Mouse (Mus musculus): ENCODE results near the gene Acvr1b. TPM values are rescaled to one million over a fixed set of nuclear protein-coding genes. Genes with fewer than 3 reads are reported as not detected.

Gene Acvr1b
- polyA plus RNA-seq (2016; fragmentation: Nextera tagmentation; extraction: Ambion mirVana): 5.4 and 7.0 TPM in 2 replicates

- Histone ChIP-seq H3K9me3 (replicated peaks) (no peaks in the 10 kb centered on the region), H3K4me3 (peak within 1 kb of the TSS; percentile 84), H3K27ac (replicated peaks) (peak within 1 kb of the TSS; percentile 97), H3K36me3 (no peaks in the 10 kb centered on the region), H3K4me1 (peaks cover 51% of the 10 kb centered on the region), H3K27me3 (ENCODE audit: low read depth, poor library complexity, severe bottlenecking) (peaks cover 18% of the 10 kb centered on the region)
- WGBS: under 1% methylated on average over 62 of the region's 87 CpGs
- DNase-seq (ENCODE audit: low spot score): peak; percentile 89
These were observed at the start of gene Acvr1b for GRCm38 (mm10) chr15:101173421-101174211. TSS of gene Acvr1b (plus strand) at chr15:101174067.

GRCm38 (mm10) chr15:101125561-101125960 lies 48.3 kb upstream of the Acvr1b start:
- no peaks in the 10 kb centered on the region; the same call in 1 of the 2 replicates for H3K9me3 ChIP-seq (replicated peaks)
- no peak overlapping the region for H3K4me3 ChIP-seq
- H3K27me3 ChIP-seq (ENCODE audit: low read depth, poor library complexity, severe bottlenecking): peaks cover 55% of the 10 kb centered on the region
- no peak for DNase-seq (ENCODE audit: low spot score)
- H3K36me3 ChIP-seq: no peaks in the 10 kb centered on the region
- 92% methylated on average over 6 of the region's 6 CpGs for WGBS
- no peak overlapping the region for H3K27ac ChIP-seq (replicated peaks)
- peaks cover 35% of the 10 kb centered on the region for H3K4me1 ChIP-seq

GRCm38 (mm10) chr15:101126876-101127544 lies 46.9 kb upstream of the Acvr1b start:
- Histone ChIP-seq H3K27ac (replicated peaks) (no peak overlapping the region), H3K4me3 (no peak overlapping the region), H3K4me1 (peaks cover 40% of the 10 kb centered on the region), H3K36me3 (no peaks in the 10 kb centered on the region), H3K27me3 (ENCODE audit: low read depth, poor library complexity, severe bottlenecking) (peaks cover 69% of the 10 kb centered on the region), H3K9me3 (replicated peaks) (no peaks in the 10 kb centered on the region; the same call in 1 of the 2 replicates)
- no peak for DNase-seq (ENCODE audit: low spot score)
- 73% methylated on average over 12 of the region's 12 CpGs for WGBS

- DNase-seq (ENCODE audit: low spot score): peak; percentile 48
- Histone ChIP-seq H3K36me3 (no peaks in the 10 kb centered on the region), H3K27me3 (ENCODE audit: low read depth, poor library complexity, severe bottlenecking) (peaks cover 83% of the 10 kb centered on the region), H3K4me1 (peaks cover 35% of the 10 kb centered on the region), H3K27ac (replicated peaks) (peak within 1 kb of the TSS; percentile 46; the same call in 1 of the 2 replicates), H3K9me3 (replicated peaks) (no peaks in the 10 kb centered on the region; the same call in 1 of the 2 replicates), H3K4me3 (peak within 1 kb of the TSS; percentile 50)
- WGBS: 4% methylated on average over 46 of the region's 46 CpGs
These were observed 45.4 kb upstream of the Acvr1b start, which contains the start of gene Acvrl1 for GRCm38 (mm10) chr15:101128181-101129089. TSS of gene Acvrl1 (plus strand) at chr15:101128522.

GRCm38 (mm10) chr15:101129412-101129811 lies 44.5 kb upstream of the Acvr1b start:
- Histone ChIP-seq H3K27me3 (ENCODE audit: low read depth, poor library complexity, severe bottlenecking) (peaks cover 90% of the 10 kb centered on the region), H3K4me1 (peaks cover 45% of the 10 kb centered on the region), H3K9me3 (replicated peaks) (no peaks in the 10 kb centered on the region; the same call in 1 of the 2 replicates), H3K4me3 (peak overlapping the region; percentile 50; the same call in 1 of the 2 replicates), H3K36me3 (no peaks in the 10 kb centered on the region), H3K27ac (replicated peaks) (no peak overlapping the region)
- no peak for DNase-seq (ENCODE audit: low spot score)
- 23% methylated on average over 5 of the region's 5 CpGs for WGBS

GRCm38 (mm10) chr15:101131498-101131897 lies 42.4 kb upstream of the Acvr1b start:
- peaks cover 58% of the 10 kb centered on the region for H3K4me1 ChIP-seq
- no peak overlapping the region for H3K4me3 ChIP-seq
- DNase-seq (ENCODE audit: low spot score): no peak
- H3K27me3 ChIP-seq (ENCODE audit: low read depth, poor library complexity, severe bottlenecking): peaks cover 95% of the 10 kb centered on the region
- no peaks in the 10 kb centered on the region for H3K36me3 ChIP-seq
- H3K27ac ChIP-seq (replicated peaks): no peak overlapping the region
- no peaks in the 10 kb centered on the region for H3K9me3 ChIP-seq (replicated peaks)
- WGBS: 39% methylated on average over 11 of the region's 11 CpGs

GRCm38 (mm10) chr15:101132041-101132440 lies 41.8 kb upstream of the Acvr1b start:
- no peaks in the 10 kb centered on the region for H3K36me3 ChIP-seq
- DNase-seq (ENCODE audit: low spot score): no peak
- H3K4me3 ChIP-seq: no peak overlapping the region
- no peak overlapping the region for H3K27ac ChIP-seq (replicated peaks)
- peaks cover 90% of the 10 kb centered on the region for H3K27me3 ChIP-seq (ENCODE audit: low read depth, poor library complexity, severe bottlenecking)
- H3K4me1 ChIP-seq: peaks cover 56% of the 10 kb centered on the region
- H3K9me3 ChIP-seq (replicated peaks): no peaks in the 10 kb centered on the region
- WGBS: 77% methylated on average over 6 of the region's 6 CpGs

GRCm38 (mm10) chr15:101132761-101133160 lies 41.1 kb upstream of the Acvr1b start:
- Histone ChIP-seq H3K36me3 (no peaks in the 10 kb centered on the region), H3K27me3 (ENCODE audit: low read depth, poor library complexity, severe bottlenecking) (peaks cover 90% of the 10 kb centered on the region), H3K27ac (replicated peaks) (peak overlapping the region; percentile 35; the same call in 1 of the 2 replicates), H3K4me3 (no peak overlapping the region), H3K4me1 (peaks cover 49% of the 10 kb centered on the region), H3K9me3 (replicated peaks) (no peaks in the 10 kb centered on the region)
- 81% methylated on average over 6 of the region's 6 CpGs for WGBS
- no peak for DNase-seq (ENCODE audit: low spot score)

GRCm38 (mm10) chr15:101133993-101134704 lies 39.7 kb upstream of the Acvr1b start:
- Histone ChIP-seq H3K36me3 (no peaks in the 10 kb centered on the region), H3K4me3 (peak overlapping the region; percentile 23), H3K27me3 (ENCODE audit: low read depth, poor library complexity, severe bottlenecking) (peaks cover 86% of the 10 kb centered on the region), H3K27ac (replicated peaks) (peak overlapping the region; percentile 61), H3K9me3 (replicated peaks) (no peaks in the 10 kb centered on the region), H3K4me1 (peaks cover 38% of the 10 kb centered on the region)
- DNase-seq (ENCODE audit: low spot score): no peak
- WGBS: 33% methylated on average over 15 of the region's 15 CpGs

- Histone ChIP-seq H3K4me1 (peaks cover 43% of the 10 kb centered on the region), H3K36me3 (no peaks in the 10 kb centered on the region), H3K27me3 (ENCODE audit: low read depth, poor library complexity, severe bottlenecking) (peaks cover 85% of the 10 kb centered on the region), H3K27ac (replicated peaks) (peak overlapping the region; percentile 61), H3K4me3 (0 out of 2 replicates have a peak overlapping the region, but pooled peaks have one; percentile 23), H3K9me3 (replicated peaks) (no peaks in the 10 kb centered on the region)
- WGBS: 70% methylated on average over 8 of the region's 8 CpGs
- no peak for DNase-seq (ENCODE audit: low spot score)
These were observed 38.5 kb upstream of the Acvr1b start for GRCm38 (mm10) chr15:101135405-101135804.

GRCm38 (mm10) chr15:101137455-101137854 lies 36.4 kb upstream of the Acvr1b start:
- Histone ChIP-seq H3K27me3 (ENCODE audit: low read depth, poor library complexity, severe bottlenecking) (peaks cover 74% of the 10 kb centered on the region), H3K9me3 (replicated peaks) (no peaks in the 10 kb centered on the region), H3K27ac (replicated peaks) (no peak overlapping the region), H3K4me1 (peaks cover 50% of the 10 kb centered on the region), H3K4me3 (no peak overlapping the region), H3K36me3 (no peaks in the 10 kb centered on the region)
- WGBS: 77% methylated on average over 11 of the region's 11 CpGs
- DNase-seq (ENCODE audit: low spot score): no peak

Data from midbrain, embryonic 10.5 days (tissue).